Mouse (Mus musculus): ENCODE results near the gene Zfp202. TPM values are rescaled to one million over a fixed set of nuclear protein-coding genes. Genes with fewer than 3 reads are reported as not detected.

The Zfp202 gene
- polyA plus RNA-seq, 1 experiment from 2014 or later: 3.7 TPM

GRCm38 (mm10) chr9:40252459-40252858 is 60.3 kb downstream of the Zfp202 start:
- Histone ChIP-seq H3K4me1 (replicated peaks; ENCODE audit: control insufficient read depth, insufficient read depth, low read length) (no peaks in the 10 kb centered on the region), H3K27me3 (ENCODE audit: control insufficient read depth, insufficient read depth, low read depth, low read length) (no peaks in the 10 kb centered on the region), H3K9me3 (ENCODE audit: control insufficient read depth, low read length) (no peaks in the 10 kb centered on the region), H3K27ac (ENCODE audit: low read length) (peak overlapping the region; percentile 36), H3K36me3 (ENCODE audit: control insufficient read depth, insufficient read depth, low read length) (no peaks in the 10 kb centered on the region), H3K4me2 (ENCODE audit: low read depth, low read length) (no peak overlapping the region), H3K9ac (ENCODE audit: low read length) (no peak overlapping the region), H3K4me3 (ENCODE audit: low read length) (no peak overlapping the region)
- WGBS: 37% methylated on average over 3 of the region's 3 CpGs
- ATAC-seq (ENCODE audit: low read depth): peak; percentile 45; the same call in 1 of the 2 replicates

Other genes with a start within 250 kb of the Zfp202 start
- not detected in 2 replicates for gene Olfr975, start 240.3 kb upstream of the Zfp202 start, polyA plus RNA-seq (2015; fragmentation: Nextera tagmentation; extraction: Ambion mirVana)
- not detected in 2 replicates for gene Olfr976, start 231.2 kb upstream of the Zfp202 start, polyA plus RNA-seq (2015; fragmentation: Nextera tagmentation; extraction: Ambion mirVana)
- not detected in 2 replicates for gene Olfr978, start 200.2 kb upstream of the Zfp202 start, polyA plus RNA-seq (2015; fragmentation: Nextera tagmentation; extraction: Ambion mirVana)
- gene Olfr979, start 188.9 kb upstream of the Zfp202 start, polyA plus RNA-seq (2015; fragmentation: Nextera tagmentation; extraction: Ambion mirVana): not detected in 2 replicates
- not detected in 2 replicates for gene Olfr980, start 182.7 kb upstream of the Zfp202 start, polyA plus RNA-seq (2015; fragmentation: Nextera tagmentation; extraction: Ambion mirVana)
- gene Olfr981, start 170.9 kb upstream of the Zfp202 start, polyA plus RNA-seq (2015; fragmentation: Nextera tagmentation; extraction: Ambion mirVana): not detected in 2 replicates
- gene Olfr982, start 118.5 kb upstream of the Zfp202 start, polyA plus RNA-seq (2015; fragmentation: Nextera tagmentation; extraction: Ambion mirVana): not detected in 2 replicates
- not detected in 2 replicates for gene Olfr983, start 98.7 kb upstream of the Zfp202 start, polyA plus RNA-seq (2015; fragmentation: Nextera tagmentation; extraction: Ambion mirVana)
- not detected in 2 replicates for gene Olfr984, start 78.1 kb upstream of the Zfp202 start, polyA plus RNA-seq (2015; fragmentation: Nextera tagmentation; extraction: Ambion mirVana)
- not detected in 2 replicates for gene Olfr985, start 62.1 kb upstream of the Zfp202 start, polyA plus RNA-seq (2015; fragmentation: Nextera tagmentation; extraction: Ambion mirVana)
- not detected in 2 replicates for gene Tmem225, start 44.2 kb upstream of the Zfp202 start, polyA plus RNA-seq (2015; fragmentation: Nextera tagmentation; extraction: Ambion mirVana)
- gene Olfr986, start 11.4 kb upstream of the Zfp202 start, polyA plus RNA-seq (2015; fragmentation: Nextera tagmentation; extraction: Ambion mirVana): not detected in 2 replicates
- gene Scn3b, start 76.9 kb downstream of the Zfp202 start, polyA plus RNA-seq (2015; fragmentation: Nextera tagmentation; extraction: Ambion mirVana): 9.1 and 11.3 TPM in 2 replicates